Mouse (Mus musculus) intestine, postnatal 0 days (tissue): ENCODE results near the gene Hsd17b7. TPM values are rescaled to one million over a fixed set of nuclear protein-coding genes. Genes with fewer than 3 reads are reported as not detected.

Source experiments
- ATAC-seq: fragments of 200-750 bp; cut with Nextera tagmentation; 2 replicates; pipeline ENCODE4 v1.8.0; 2017; ENCODE audit warnings: mild to moderate bottlenecking, moderate TSS enrichment, moderate library complexity
- H3K27ac ChIP-seq: fragments of 300-500 bp; sonication (generic); 2 replicates; pipeline ENCODE4 v1.5.1; 2014; ENCODE audit warnings: mild to moderate bottlenecking, low read depth, low read length, moderate library complexity
- H3K27me3 ChIP-seq: fragments of 300-500 bp; sonication (generic); replicated peaks from 2 replicates; pipeline ENCODE4 v1.6.1; 2014; ENCODE audit warnings: low read length, mixed read lengths; ENCODE audit not compliant: control insufficient read depth, insufficient read depth
- H3K36me3 ChIP-seq: fragments of 300-500 bp; sonication (generic); 2 replicates; pipeline ENCODE4 v1.6.1; 2014; ENCODE audit warnings: mild to moderate bottlenecking, moderate library complexity; ENCODE audit not compliant: control insufficient read depth, insufficient read depth
- H3K4me1 ChIP-seq: fragments of 300-500 bp; sonication (generic); replicated peaks from 2 replicates; pipeline ENCODE4 v1.6.1; 2014; ENCODE audit warnings: antibody characterized with exemption, low read length, mixed read lengths; ENCODE audit not compliant: control insufficient read depth, insufficient read depth
- H3K4me2 ChIP-seq: fragments of 300-500 bp; sonication (generic); replicated peaks from 2 replicates; pipeline ENCODE4 v1.6.1; 2014; ENCODE audit warnings: low read depth, mild to moderate bottlenecking, moderate library complexity
- H3K4me3 ChIP-seq: fragments of 300-500 bp; sonication (generic); 2 replicates; pipeline ENCODE4 v1.5.1; 2014; ENCODE audit warnings: low read depth, low read length
- H3K9ac ChIP-seq: fragments of 300-500 bp; sonication (generic); 2 replicates; pipeline ENCODE4 v1.6.1; 2014; ENCODE audit warnings: mild to moderate bottlenecking, low read depth, low read length
- H3K9me3 ChIP-seq: fragments of 300-500 bp; sonication (generic); 2 replicates; pipeline ENCODE4 v1.6.1; 2016; ENCODE audit warnings: mixed run types; ENCODE audit not compliant: control insufficient read depth
- CTCF ChIP-seq: sonication (generic); IDR thresholded peaks from 2 replicates; pipeline ENCODE4 v1.5.1; 2016; ENCODE audit warnings: low read depth, mild to moderate bottlenecking, control low read depth, antibody characterized with exemption, moderate library complexity
- WGBS: fragments of 180-500 bp; shearing (Covaris S2); extraction: QIAGEN DNeasy Blood & Tissue Kit; methylation state at CpG from one replicate; pipeline ENCODE4 v1.1.7; 2014; 5-methylcytosine and 5-hydroxymethylcytosine counted together
- polyA plus RNA-seq: library from polyadenylated mRNA; unstranded; fragments of >200 nt; fragmentation: Nextera tagmentation; extraction: Ambion mirVana; gene quantifications from 2 replicates; pipeline ENCODE4 v1.2.1, GENCODE M21; 2015

Hsd17b7 gene
- polyA plus RNA-seq, 1 experiment from 2014 or later, result 18.5 TPM

DNA sequence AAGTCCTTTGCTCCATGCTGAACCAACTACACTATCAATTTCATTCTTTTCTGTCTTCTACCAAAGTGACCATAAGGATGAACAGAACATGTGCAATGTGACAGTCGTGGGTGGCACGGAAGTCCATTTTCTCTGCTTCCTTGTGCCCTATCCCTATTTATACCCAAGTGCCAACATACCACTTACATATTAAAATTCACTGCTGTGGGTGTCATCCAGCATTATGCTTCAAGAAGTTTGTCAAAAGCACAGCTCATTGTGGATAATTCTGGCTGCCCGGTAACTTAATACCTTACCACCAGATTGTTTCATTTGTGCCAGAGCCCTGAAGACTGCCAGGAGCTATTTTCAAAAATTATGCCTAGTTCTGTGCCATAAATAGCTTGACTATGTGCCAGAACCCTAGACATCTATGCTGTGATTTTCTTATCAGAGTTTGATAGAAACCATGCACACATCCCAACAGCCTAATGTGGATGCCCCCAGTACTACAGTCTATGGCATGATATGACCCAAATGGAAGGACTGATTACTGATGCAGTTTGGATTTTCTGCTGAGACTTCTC is 68.2 kb downstream of the Hsd17b7 start:
- H3K4me2 ChIP-seq, result no peak overlapping the region
- no peak for TF ChIP-seq CTCF
- H3K4me1 ChIP-seq, result no peaks in the 10 kb centered on the region
- H3K27ac ChIP-seq, result no peak overlapping the region
- H3K36me3 ChIP-seq, result no peaks in the 10 kb centered on the region
- H3K4me3 ChIP-seq, result no peak overlapping the region
- 91% methylated on average over 3 of the region's 3 CpGs for WGBS
- H3K27me3 ChIP-seq, result no peaks in the 10 kb centered on the region
- no peak for ATAC-seq
- no peaks in the 10 kb centered on the region for H3K9me3 ChIP-seq
- H3K9ac ChIP-seq, result no peak overlapping the region

Other genes with a start within 250 kb of the Hsd17b7 start
- gene Rgs4, start 221.6 kb downstream of the Hsd17b7 start, polyA plus RNA-seq, result 13.8 and 13.9 TPM in 2 replicates
- not detected in 2 replicates for gene Ccdc190, start 40.6 kb downstream of the Hsd17b7 start, polyA plus RNA-seq
- gene Ddr2, start 141.5 kb upstream of the Hsd17b7 start, polyA plus RNA-seq, result 15.6 and 16.4 TPM in 2 replicates
- 22.3 TPM in 2 replicates for gene Uap1, start 205.7 kb upstream of the Hsd17b7 start, polyA plus RNA-seq
- 5.4 and 5.8 TPM in 2 replicates for gene Uhmk1, start 246.2 kb upstream of the Hsd17b7 start, polyA plus RNA-seq